Mouse (Mus musculus): Measurements from ENCODE around the gene Prpf8. TPM values are rescaled to one million over a fixed set of nuclear protein-coding genes. Genes with fewer than 3 reads are reported as not detected.

Prpf8 gene
- polyA plus RNA-seq, 1 experiment from 2014 or later, result 41.3 TPM

GRCm38 (mm10) chr11:75467512-75468215, 19.0 kb upstream of the Prpf8 start:
- Histone ChIP-seq H3K4me3 (peak overlapping the region; percentile 55), H3K27ac (ENCODE audit: poor library complexity, severe bottlenecking) (peak overlapping the region; percentile 58), H3K36me3 (peaks cover 28% of the 10 kb centered on the region), H3K4me2 (peak overlapping the region; percentile 91), H3K4me1 (replicated peaks) (peaks cover 32% of the 10 kb centered on the region), H3K9ac (peak overlapping the region; percentile 68), H3K9me3 (replicated peaks) (0 out of 2 replicates have a peak, but pooled peaks cover 3% of the 10 kb centered on the region), H3K27me3 (replicated peaks) (no peaks in the 10 kb centered on the region)
- WGBS, result 11% methylated on average over 19 of the region's 19 CpGs
- peak; percentile 76 for ATAC-seq (ENCODE audit: insufficient number of reproducible peaks, low FRiP score)

DNA sequence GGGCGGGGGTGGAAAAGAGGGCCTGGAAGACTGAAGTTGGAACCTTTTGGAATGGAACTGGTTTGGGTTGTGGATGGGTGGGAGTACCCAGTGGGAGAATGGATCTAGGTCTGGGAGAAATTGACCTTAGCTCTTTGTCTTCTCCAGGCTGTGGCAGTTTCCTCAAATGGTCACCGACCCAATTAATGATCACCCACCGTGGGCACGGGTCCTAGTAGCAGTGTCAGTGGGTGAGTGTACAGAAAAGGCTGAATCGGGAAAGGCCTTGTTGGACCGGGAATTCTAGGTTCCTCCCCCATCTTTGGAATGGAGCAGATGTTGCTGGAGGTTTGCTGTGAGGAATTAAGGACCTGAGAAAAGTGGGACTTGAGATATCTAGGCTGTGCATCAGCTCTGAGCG, 18.2 kb upstream of the Prpf8 start:
- no peak for ATAC-seq (ENCODE audit: insufficient number of reproducible peaks, low FRiP score)
- peak overlapping the region; percentile 55 for H3K4me3 ChIP-seq

DNA sequence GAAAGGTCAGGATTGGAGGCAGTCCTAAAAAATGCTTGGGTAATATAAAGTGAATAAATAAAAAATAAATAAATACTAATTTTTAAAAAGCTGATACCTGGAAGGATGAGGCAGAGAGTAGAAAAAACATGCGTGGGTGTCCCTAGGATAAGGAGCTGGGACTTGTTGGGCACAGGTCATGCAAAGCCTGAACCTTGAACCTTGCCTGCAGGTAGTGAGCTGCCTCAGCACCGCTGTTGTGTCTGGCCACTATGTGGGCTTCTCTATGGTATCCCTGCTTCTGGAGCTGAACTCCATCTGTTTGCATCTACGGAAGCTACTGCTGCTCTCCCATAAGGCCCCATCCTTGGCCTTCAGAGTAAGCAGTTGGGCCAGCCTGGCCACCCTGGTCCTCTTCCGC, 17.4 kb upstream of the Prpf8 start:
- 0 out of 2 replicates have a peak, but pooled peaks cover 3% of the 10 kb centered on the region for H3K9me3 ChIP-seq (replicated peaks)
- no peak overlapping the region for H3K27ac ChIP-seq (ENCODE audit: poor library complexity, severe bottlenecking)
- no peak overlapping the region for H3K4me2 ChIP-seq
- peaks cover 18% of the 10 kb centered on the region for H3K4me1 ChIP-seq (replicated peaks)
- 83% methylated on average over 4 of the region's 4 CpGs for WGBS
- H3K4me3 ChIP-seq, result no peak overlapping the region
- peaks cover 23% of the 10 kb centered on the region for H3K36me3 ChIP-seq
- no peak overlapping the region for H3K9ac ChIP-seq
- ATAC-seq (ENCODE audit: insufficient number of reproducible peaks, low FRiP score), result no peak
- no peaks in the 10 kb centered on the region for H3K27me3 ChIP-seq (replicated peaks)

More for the DNA sequence above, 18.2 kb upstream of the Prpf8 start:
- Histone ChIP-seq H3K27ac (ENCODE audit: poor library complexity, severe bottlenecking) (no peak overlapping the region), H3K4me2 (peak overlapping the region; percentile 91), H3K4me1 (replicated peaks) (peaks cover 24% of the 10 kb centered on the region), H3K9ac (peak overlapping the region; percentile 68), H3K9me3 (replicated peaks) (0 out of 2 replicates have a peak, but pooled peaks cover 3% of the 10 kb centered on the region), H3K27me3 (replicated peaks) (no peaks in the 10 kb centered on the region), H3K36me3 (peaks cover 28% of the 10 kb centered on the region)
- 64% methylated on average over 7 of the region's 7 CpGs for WGBS

- Histone ChIP-seq H3K27ac (ENCODE audit: poor library complexity, severe bottlenecking) (no peak overlapping the region), H3K4me3 (no peak overlapping the region), H3K4me1 (replicated peaks) (peaks cover 12% of the 10 kb centered on the region), H3K4me2 (no peak overlapping the region), H3K36me3 (peaks cover 9% of the 10 kb centered on the region), H3K9ac (no peak overlapping the region), H3K9me3 (replicated peaks) (0 out of 2 replicates have a peak, but pooled peaks cover 3% of the 10 kb centered on the region), H3K27me3 (replicated peaks) (no peaks in the 10 kb centered on the region)
- 75% methylated on average over 3 of the region's 3 CpGs for WGBS
- no peak for ATAC-seq (ENCODE audit: insufficient number of reproducible peaks, low FRiP score)
Observed at GRCm38 (mm10) chr11:75470675-75471074, 15.9 kb upstream of the Prpf8 start.

DNA sequence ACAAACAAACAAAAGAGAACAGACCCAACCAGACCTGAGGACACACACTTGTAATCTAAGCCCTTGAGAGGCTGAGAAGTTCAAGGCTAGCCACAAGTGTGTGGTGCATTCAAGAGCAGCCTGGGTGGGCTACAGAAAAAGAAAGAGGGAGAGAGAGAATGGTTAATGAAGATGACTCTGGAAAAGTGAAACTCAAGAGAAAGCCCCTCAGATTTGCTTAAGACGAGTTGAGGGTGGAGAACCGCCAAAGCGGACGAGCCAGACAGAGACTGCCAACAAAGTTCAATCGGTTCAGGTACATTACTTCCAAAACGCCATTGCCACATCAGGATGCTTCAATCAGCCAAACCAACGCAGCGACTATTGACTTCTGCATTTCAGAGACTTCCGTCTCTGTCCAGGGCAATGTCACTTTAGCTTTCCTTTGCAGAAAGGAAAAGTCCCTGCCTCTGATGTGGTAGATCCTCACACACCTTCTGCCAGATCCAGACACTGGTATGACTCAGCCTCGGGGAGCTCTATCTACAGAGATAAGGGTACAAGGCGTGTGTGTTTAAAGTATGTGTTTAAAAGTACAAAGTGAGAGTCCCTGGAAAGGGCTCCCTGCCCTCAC, 14.0 kb upstream of the Prpf8 start:
- Histone ChIP-seq H3K4me2 (no peak overlapping the region), H3K27ac (ENCODE audit: poor library complexity, severe bottlenecking) (no peak overlapping the region), H3K4me1 (replicated peaks) (peaks cover 9% of the 10 kb centered on the region), H3K36me3 (no peaks in the 10 kb centered on the region), H3K9me3 (replicated peaks) (no peaks in the 10 kb centered on the region), H3K27me3 (replicated peaks) (no peaks in the 10 kb centered on the region), H3K4me3 (no peak overlapping the region), H3K9ac (no peak overlapping the region)
- ATAC-seq (ENCODE audit: insufficient number of reproducible peaks, low FRiP score), result no peak
- WGBS, result 61% methylated on average over 11 of the region's 11 CpGs

- 49% methylated on average over 7 of the region's 7 CpGs for WGBS
- Histone ChIP-seq H3K27ac (ENCODE audit: poor library complexity, severe bottlenecking) (no peak overlapping the region), H3K4me1 (replicated peaks) (peaks cover 2% of the 10 kb centered on the region; the same call in 1 of the 2 replicates), H3K4me3 (no peak overlapping the region), H3K36me3 (no peaks in the 10 kb centered on the region), H3K4me2 (no peak overlapping the region), H3K27me3 (replicated peaks) (no peaks in the 10 kb centered on the region), H3K9ac (no peak overlapping the region), H3K9me3 (replicated peaks) (no peaks in the 10 kb centered on the region)
- ATAC-seq (ENCODE audit: insufficient number of reproducible peaks, low FRiP score), result no peak
Observed at GRCm38 (mm10) chr11:75473376-75473775, 13.2 kb upstream of the Prpf8 start.

DNA sequence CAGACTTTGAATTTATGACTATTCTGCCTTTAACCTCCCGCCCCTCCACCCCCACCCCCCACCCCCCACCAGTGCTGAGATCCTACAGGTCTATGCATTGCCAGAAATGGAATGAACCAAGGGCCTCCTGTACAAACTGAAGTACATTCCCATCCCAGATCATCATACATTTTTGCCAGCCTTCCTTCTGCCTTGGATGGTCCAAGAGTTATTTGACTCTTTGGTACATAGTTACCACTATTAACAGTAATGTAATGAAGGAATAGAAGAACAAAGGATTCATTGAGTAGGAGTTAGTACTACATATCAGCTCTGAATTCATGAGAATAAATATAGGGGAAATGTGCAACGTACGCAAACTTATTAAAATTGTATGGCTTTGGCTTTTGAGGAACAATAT, 424 bp upstream of the Prpf8 start:
- 0 out of 2 replicates have a peak, but pooled peaks have one; percentile 10 for ATAC-seq (ENCODE audit: insufficient number of reproducible peaks, low FRiP score)
- Histone ChIP-seq H3K4me2 (peak overlapping the region; percentile 91; the same call in 1 of the 2 replicates), H3K4me1 (replicated peaks) (peaks cover 11% of the 10 kb centered on the region), H3K27ac (ENCODE audit: poor library complexity, severe bottlenecking) (no peak overlapping the region), H3K27me3 (replicated peaks) (no peaks in the 10 kb centered on the region), H3K36me3 (peaks cover 25% of the 10 kb centered on the region), H3K9me3 (replicated peaks) (no peaks in the 10 kb centered on the region), H3K9ac (no peak overlapping the region), H3K4me3 (peak overlapping the region; percentile 96)
- 26% methylated on average over 3 of the region's 3 CpGs for WGBS

GRCm38 (mm10) chr11:75487496-75487895, 880 bp downstream of the Prpf8 start:
- Histone ChIP-seq H3K27ac (ENCODE audit: poor library complexity, severe bottlenecking) (no peak overlapping the region), H3K9me3 (replicated peaks) (no peaks in the 10 kb centered on the region), H3K27me3 (replicated peaks) (no peaks in the 10 kb centered on the region), H3K4me1 (replicated peaks) (peaks cover 11% of the 10 kb centered on the region), H3K4me2 (peak overlapping the region; percentile 91), H3K9ac (peak overlapping the region; percentile 98), H3K4me3 (peak overlapping the region; percentile 96), H3K36me3 (peaks cover 38% of the 10 kb centered on the region)
- ATAC-seq (ENCODE audit: insufficient number of reproducible peaks, low FRiP score), result no peak
- WGBS, result 34% methylated on average over 6 of the region's 6 CpGs

DNA sequence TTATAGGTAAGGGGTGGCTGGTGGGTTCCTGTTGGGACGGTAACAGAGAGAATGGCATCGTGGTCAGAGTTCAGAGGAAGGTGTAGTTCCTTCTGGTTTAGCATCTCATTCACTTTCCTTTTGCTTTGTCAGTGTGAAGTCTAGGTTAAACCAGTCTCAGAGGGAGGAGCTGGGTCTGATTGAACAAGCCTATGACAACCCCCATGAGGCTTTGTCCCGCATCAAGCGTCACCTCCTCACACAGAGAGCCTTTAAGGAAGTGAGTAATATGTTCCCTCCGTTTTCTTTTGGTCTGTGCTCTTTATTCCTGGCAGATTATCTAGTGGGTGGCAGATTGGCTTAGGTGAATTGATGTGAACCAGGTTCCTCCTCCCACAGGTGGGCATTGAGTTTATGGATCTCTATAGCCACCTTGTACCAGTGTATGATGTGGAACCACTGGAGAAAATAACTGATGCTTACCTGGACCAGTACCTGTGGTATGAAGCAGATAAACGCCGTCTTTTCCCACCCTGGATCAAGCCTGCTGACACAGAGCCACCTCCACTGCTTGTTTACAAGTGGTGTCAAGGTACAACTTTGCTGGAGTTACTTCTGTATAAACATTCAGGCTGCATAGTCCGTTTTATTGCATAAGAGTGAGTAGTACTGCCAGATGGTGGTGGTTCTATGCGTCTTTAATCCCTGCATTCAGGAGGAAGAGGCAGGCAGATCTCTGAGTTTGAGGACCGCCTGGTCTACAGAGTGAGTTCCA, 7.9 kb downstream of the Prpf8 start:
- Histone ChIP-seq H3K4me1 (replicated peaks) (no peaks in the 10 kb centered on the region), H3K36me3 (peaks cover 95% of the 10 kb centered on the region), H3K4me3 (no peak overlapping the region), H3K27me3 (replicated peaks) (no peaks in the 10 kb centered on the region), H3K4me2 (no peak overlapping the region), H3K9me3 (replicated peaks) (no peaks in the 10 kb centered on the region), H3K9ac (no peak overlapping the region), H3K27ac (ENCODE audit: poor library complexity, severe bottlenecking) (no peak overlapping the region)
- 91% methylated on average over 10 of the region's 10 CpGs for WGBS
- ATAC-seq (ENCODE audit: insufficient number of reproducible peaks, low FRiP score), result no peak

DNA sequence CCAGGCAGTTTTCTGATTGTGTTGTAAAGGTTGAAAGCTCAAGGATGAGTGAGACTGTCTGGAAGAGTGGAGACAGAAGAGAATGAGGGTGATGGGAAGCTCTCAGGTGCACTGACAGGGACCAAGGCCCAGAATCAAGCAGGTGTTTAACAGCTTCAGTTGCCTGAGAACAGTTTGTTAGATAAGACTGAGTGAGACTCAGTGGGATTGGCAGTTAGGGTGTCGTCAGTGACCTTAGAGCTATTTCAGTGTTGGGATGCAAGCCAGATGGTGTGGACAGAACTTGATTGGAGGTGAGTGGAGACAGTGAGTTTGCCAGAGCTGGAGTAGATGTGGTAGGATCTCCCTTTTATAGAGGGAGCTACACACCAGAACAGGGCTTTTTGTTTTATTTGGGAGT, 11.5 kb downstream of the Prpf8 start:
- Histone ChIP-seq H3K9ac (no peak overlapping the region), H3K4me2 (no peak overlapping the region), H3K27ac (ENCODE audit: poor library complexity, severe bottlenecking) (no peak overlapping the region), H3K4me1 (replicated peaks) (no peaks in the 10 kb centered on the region), H3K36me3 (peaks cover 95% of the 10 kb centered on the region), H3K9me3 (replicated peaks) (no peaks in the 10 kb centered on the region), H3K27me3 (replicated peaks) (no peaks in the 10 kb centered on the region), H3K4me3 (no peak overlapping the region)
- ATAC-seq (ENCODE audit: insufficient number of reproducible peaks, low FRiP score), result no peak
- WGBS, result 36% methylated on average over 1 of the region's 1 CpGs

GRCm38 (mm10) chr11:75508162-75508561, 21.5 kb downstream of the Prpf8 start:
- Histone ChIP-seq H3K27me3 (replicated peaks) (no peaks in the 10 kb centered on the region), H3K9ac (no peak overlapping the region), H3K27ac (ENCODE audit: poor library complexity, severe bottlenecking) (no peak overlapping the region), H3K4me2 (no peak overlapping the region), H3K4me3 (no peak overlapping the region), H3K36me3 (peaks cover 57% of the 10 kb centered on the region), H3K4me1 (replicated peaks) (peaks cover 24% of the 10 kb centered on the region), H3K9me3 (replicated peaks) (no peaks in the 10 kb centered on the region)
- WGBS, result 93% methylated on average over 4 of the region's 4 CpGs
- no peak for ATAC-seq (ENCODE audit: insufficient number of reproducible peaks, low FRiP score)

All from heart, embryonic 12.5 days (tissue).